Mouse (Mus musculus) olfactory bulb, adult 2 months (tissue): ENCODE data around the gene Tenm2.

Source experiments
- CTCF ChIP-seq: fragments of 200-500 bp; IDR thresholded peaks from 2 replicates; pipeline ENCODE4 v1.5.1; 2012; ENCODE audit warnings: low read depth, mild to moderate bottlenecking, low read length, moderate library complexity; ENCODE audit not compliant: insufficient read depth
- POLR2A ChIP-seq: fragments of 200-500 bp; IDR thresholded peaks from 2 replicates; pipeline ENCODE4 v1.6.1; 2012; ENCODE audit warnings: mild to moderate bottlenecking, low read depth, low read length, moderate library complexity; ENCODE audit not compliant: insufficient read depth

DNA sequence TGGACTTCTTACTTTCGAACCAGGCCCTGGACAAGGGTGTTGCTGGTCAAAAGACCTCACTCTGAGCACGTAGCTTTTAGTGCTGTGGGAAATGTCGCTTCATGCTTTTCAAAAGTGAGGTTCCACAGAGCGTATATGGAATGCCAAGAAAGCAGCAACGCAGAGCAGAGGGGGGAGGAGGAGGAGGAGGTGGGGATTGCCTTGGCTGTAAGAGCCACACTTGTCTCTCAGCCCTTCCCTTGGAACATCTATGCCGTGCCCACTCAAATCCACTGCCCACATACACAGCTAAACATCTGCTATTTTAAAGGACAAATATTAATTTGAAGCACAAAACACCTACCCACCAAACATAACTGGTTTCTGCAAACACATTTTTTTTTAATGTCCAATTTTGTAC, 544.9 kb downstream of the Tenm2 start:
- no peak for TF ChIP-seq CTCF
- no peak for TF ChIP-seq POLR2A
